Mouse (Mus musculus) liver, adult 2 months (tissue): ENCODE results near the gene Med25. TPM values are rescaled to one million over a fixed set of nuclear protein-coding genes. Genes with fewer than 3 reads are reported as not detected.

ENCODE experiments used
- DNase-seq: peaks from one replicate; pipeline ENCODE4 v3.0.0-alpha.2; 2011; ENCODE audit warnings: low read depth, low spot score; ENCODE audit errors: extremely low read depth
- H3K27ac ChIP-seq: fragments of 200-500 bp; replicated peaks from 2 replicates; pipeline ENCODE4 v1.5.1; 2012; ENCODE audit warnings: low read depth, mild to moderate bottlenecking, control low read depth, inconsistent platforms, low read length; ENCODE audit not compliant: insufficient read depth
- H3K27me3 ChIP-seq: fragments of 200-500 bp; 2 replicates; pipeline ENCODE4 v1.6.1; 2012; ENCODE audit warnings: mild to moderate bottlenecking, moderate library complexity, low read length, inconsistent platforms; ENCODE audit not compliant: control insufficient read depth, insufficient read depth
- H3K36me3 ChIP-seq: fragments of 200-500 bp; 2 replicates; pipeline ENCODE4 v1.6.1; 2012; ENCODE audit warnings: low read length, inconsistent platforms; ENCODE audit not compliant: control insufficient read depth, insufficient read depth
- H3K4me1 ChIP-seq: fragments of 200-500 bp; 2 replicates; pipeline ENCODE4 v1.6.1; 2011; ENCODE audit warnings: low read length; ENCODE audit not compliant: control insufficient read depth, insufficient read depth
- H3K4me3 ChIP-seq: fragments of 200-500 bp; 2 replicates; pipeline ENCODE4 v1.5.1; 2011; ENCODE audit warnings: low read depth, mild to moderate bottlenecking, control low read depth, low read length, moderate library complexity; ENCODE audit not compliant: insufficient read depth
- H3K79me2 ChIP-seq: fragments of 200-500 bp; 2 replicates; pipeline ENCODE4 v1.6.1; 2012; ENCODE audit warnings: inconsistent platforms, mild to moderate bottlenecking, low read length, moderate library complexity; ENCODE audit not compliant: control insufficient read depth, insufficient read depth
- H3K9ac ChIP-seq: fragments of 200-500 bp; 2 replicates; pipeline ENCODE4 v1.6.1; 2012; ENCODE audit warnings: low read depth, mild to moderate bottlenecking, control low read depth, inconsistent platforms, low read length
- CTCF ChIP-seq: fragments of 200-500 bp; IDR thresholded peaks from 2 replicates; pipeline ENCODE4 v1.5.1; 2011; ENCODE audit warnings: low read depth, low read length, control low read depth
- POLR2A ChIP-seq: fragments of 200-500 bp; IDR thresholded peaks from 2 replicates; pipeline ENCODE4 v1.6.1; 2011; ENCODE audit warnings: low read length, control low read depth; ENCODE audit not compliant: insufficient read depth; ENCODE audit errors: extremely low read depth
- WGBS: fragments of 180-500 bp; shearing (Covaris S2); methylation state at CpG from one replicate; pipeline ENCODE4 v1.1.7; 2018; 5-methylcytosine and 5-hydroxymethylcytosine counted together
- polyA plus RNA-seq: library from polyadenylated mRNA; depleted of rRNA; stranded (reverse); fragments of >200 nt; gene quantifications from 2 replicates; pipeline ENCODE4 v1.2.3, GENCODE M21; 2012; rRNA removed
- total RNA-seq: library from RNA; depleted of rRNA; stranded (reverse); fragments of >200 nt; gene quantifications from 2 replicates; pipeline ENCODE4 v1.2.3, GENCODE M21; 2014; rRNA removed

Gene Med25
- 11.6 and 16.6 TPM in 2 replicates for total RNA-seq
- polyA plus RNA-seq: 114 TPM in 2 replicates

DNA sequence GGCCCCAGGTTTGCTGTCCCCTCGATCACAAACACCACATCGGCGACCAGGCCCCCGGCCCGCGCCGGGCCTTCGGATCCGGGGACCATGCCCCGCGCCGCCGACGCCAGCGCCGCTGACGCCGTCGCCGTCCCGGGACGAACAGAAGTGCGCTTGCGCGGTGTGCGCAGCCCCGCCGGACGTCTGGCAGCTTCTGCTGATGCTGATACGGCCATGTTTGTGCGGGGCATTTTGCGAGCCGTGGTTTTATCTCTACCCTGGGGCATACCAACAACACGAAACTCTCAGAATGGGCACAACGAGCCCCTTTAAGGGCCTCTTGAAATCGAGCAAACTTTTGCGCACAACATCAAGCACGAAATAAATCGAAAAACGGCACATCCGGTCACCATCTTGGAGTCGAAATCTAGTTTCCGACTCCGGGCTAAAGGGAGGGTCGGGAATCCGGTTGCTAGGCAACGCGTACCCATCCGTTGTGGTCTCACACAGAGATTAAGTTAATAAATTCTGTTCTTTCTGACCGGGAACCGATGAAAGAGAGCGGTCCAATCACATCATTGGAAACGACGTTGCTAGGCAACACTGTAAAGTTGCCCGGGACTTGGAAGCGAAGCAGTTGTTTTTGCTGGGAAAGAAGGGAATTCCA, at the start of gene Med25:
Gene Med25 (minus strand): TSS at position 437 of the 646 bp plus-strand sequence.
- Histone ChIP-seq H3K79me2 (peaks cover 18% of the 10 kb centered on the region), H3K4me1 (peaks cover 10% of the 10 kb centered on the region), H3K27me3 (no peaks in the 10 kb centered on the region), H3K9ac (peak within 1 kb of the TSS; percentile 80), H3K4me3 (peak within 1 kb of the TSS; percentile 72), H3K36me3 (no peaks in the 10 kb centered on the region; the same call in 1 of the 2 replicates), H3K27ac (peak within 1 kb of the TSS; percentile 97)
- WGBS: under 1% methylated on average over 56 of the region's 56 CpGs
- DNase-seq: peak; percentile 82
- TF ChIP-seq CTCF (no peak), POLR2A (peak; percentile 32; the same call in 1 of the 2 replicates)

DNA sequence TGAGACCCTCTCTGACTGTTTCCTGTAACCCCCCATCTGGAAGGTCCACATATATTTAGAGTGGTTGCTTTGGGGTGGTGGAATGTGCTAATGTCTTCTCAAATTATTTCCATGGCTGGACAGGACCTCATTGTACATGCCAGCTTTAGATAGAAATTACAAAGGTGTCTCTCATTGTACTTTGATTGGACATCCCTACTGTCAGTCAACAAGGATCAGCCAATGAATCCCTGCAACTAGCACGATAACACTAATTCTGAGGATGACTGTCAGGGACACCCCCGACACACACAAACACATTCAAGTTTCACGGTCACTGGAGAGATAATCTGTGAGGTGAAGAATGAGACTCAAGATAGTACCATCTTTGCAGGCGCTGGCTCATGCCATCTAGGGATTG, 46.2 kb upstream of the Med25 start:
- DNase-seq: no peak
- no peaks in the 10 kb centered on the region for H3K36me3 ChIP-seq
- H3K4me1 ChIP-seq: no peaks in the 10 kb centered on the region
- no peaks in the 10 kb centered on the region for H3K27me3 ChIP-seq
- WGBS: 88% methylated on average over 4 of the region's 4 CpGs
- no peak overlapping the region for H3K9ac ChIP-seq
- no peak for TF ChIP-seq POLR2A
- no peak for TF ChIP-seq CTCF
- no peak overlapping the region for H3K4me3 ChIP-seq
- no peaks in the 10 kb centered on the region for H3K79me2 ChIP-seq
- no peak overlapping the region for H3K27ac ChIP-seq

DNA sequence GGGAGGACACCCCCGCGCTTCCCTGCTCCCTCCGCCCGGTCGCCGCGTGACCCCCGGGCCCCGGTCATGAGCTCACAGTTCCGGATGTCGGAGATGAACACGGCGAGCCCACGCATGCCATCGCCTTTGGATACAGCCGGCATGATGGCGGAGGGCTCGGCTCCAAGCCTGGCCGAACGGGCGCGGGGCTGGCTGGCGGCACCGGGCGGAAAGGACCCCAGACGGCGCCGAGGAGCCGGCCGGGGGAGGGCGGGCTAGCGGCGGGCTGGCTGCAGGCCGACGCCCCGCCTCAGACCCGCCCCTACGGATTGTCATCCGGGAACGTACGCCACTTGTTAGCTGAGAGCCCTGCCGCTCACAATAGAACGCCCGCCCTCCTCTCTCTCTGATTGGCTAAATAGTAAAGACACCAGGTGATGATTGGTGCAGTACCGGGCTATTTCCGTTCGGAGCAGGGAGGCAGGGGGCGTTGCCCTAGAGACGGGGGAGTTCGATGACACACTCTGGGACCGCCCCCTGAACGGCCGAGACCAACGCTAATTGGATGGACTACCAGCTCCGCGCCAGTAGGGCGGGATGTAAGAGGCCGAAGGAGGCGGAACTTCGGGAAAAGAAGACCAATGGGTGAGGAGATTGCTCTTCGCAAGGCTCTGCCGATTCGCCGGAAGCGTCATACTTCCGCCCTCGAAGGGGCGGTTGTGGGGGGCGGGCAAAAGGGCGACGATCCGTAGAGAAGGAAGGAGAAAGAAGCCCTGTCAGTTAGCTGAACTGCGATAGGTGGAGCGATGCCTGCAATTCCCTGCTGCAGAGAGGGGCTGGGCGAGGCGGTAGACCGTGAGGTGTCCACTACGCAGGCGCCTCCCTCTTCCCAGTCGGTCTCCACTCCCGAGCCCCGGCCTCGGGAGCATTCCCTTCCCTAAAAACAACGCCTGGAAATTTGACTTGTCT, 37.0 kb upstream of the Med25 start, which contains the start of gene Ap2a1:
Gene Ap2a1 (minus strand): TSS at position 293 of the 948 bp plus-strand sequence.
- Histone ChIP-seq H3K4me1 (peaks cover 7% of the 10 kb centered on the region), H3K79me2 (peaks cover 16% of the 10 kb centered on the region), H3K27ac (peak within 1 kb of the TSS; percentile 83), H3K36me3 (no peaks in the 10 kb centered on the region), H3K9ac (peak within 1 kb of the TSS; percentile 99), H3K27me3 (no peaks in the 10 kb centered on the region), H3K4me3 (peak within 1 kb of the TSS; percentile 99)
- under 1% methylated on average over 84 of the region's 84 CpGs for WGBS
- DNase-seq: peak; percentile 99
- TF ChIP-seq CTCF: no peak
- peak; percentile 83 for TF ChIP-seq POLR2A

DNA sequence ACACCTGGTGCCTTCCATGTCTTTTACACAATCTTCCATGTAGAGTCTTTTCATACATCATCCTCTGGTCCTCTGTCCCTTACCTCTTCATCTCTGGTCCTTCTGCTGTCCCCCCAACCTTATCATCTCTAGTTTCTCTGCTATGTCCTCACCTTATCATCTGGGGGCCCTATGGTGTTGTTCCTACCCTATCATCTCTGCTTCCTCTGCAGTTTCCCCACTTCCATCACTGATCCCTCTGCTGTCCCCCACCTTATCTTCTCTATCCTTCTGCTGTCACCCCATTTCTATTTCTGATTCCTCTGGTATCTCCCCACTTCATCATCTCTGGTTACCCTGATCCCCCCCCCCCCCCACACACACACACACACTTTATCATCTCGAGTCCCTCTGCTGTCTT, 36.1 kb upstream of the Med25 start:
- no peak for TF ChIP-seq CTCF
- TF ChIP-seq POLR2A: no peak
- H3K4me1 ChIP-seq: peaks cover 7% of the 10 kb centered on the region
- DNase-seq: no peak
- H3K36me3 ChIP-seq: peaks cover 2% of the 10 kb centered on the region; the same call in 1 of the 2 replicates
- H3K27ac ChIP-seq: no peak overlapping the region
- peak overlapping the region; percentile 99 for H3K4me3 ChIP-seq
- H3K9ac ChIP-seq: peak overlapping the region; percentile 99
- 0% methylated on average over 1 of the region's 1 CpGs for WGBS
- peaks cover 16% of the 10 kb centered on the region for H3K79me2 ChIP-seq
- H3K27me3 ChIP-seq: no peaks in the 10 kb centered on the region

DNA sequence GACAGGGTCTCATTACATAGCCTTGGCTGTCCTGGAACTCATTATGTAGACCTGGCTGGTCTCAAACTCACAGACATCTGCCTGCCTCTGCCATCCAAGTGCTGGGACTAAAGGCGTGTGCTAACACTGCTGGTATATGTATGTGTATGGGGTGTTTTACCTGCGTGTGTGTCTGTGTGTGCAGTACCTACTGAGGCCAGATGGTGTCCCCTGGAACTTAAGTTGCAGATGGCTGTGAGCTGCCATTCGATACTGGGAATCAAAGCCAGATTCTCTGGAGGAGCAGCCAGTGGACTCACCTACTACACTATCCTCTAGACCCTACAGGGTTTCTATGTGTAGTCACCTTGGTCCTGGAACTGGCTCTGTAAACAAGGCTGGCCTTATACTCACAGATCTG, 33.0 kb upstream of the Med25 start:
- Histone ChIP-seq H3K9ac (no peak overlapping the region), H3K27me3 (no peaks in the 10 kb centered on the region), H3K79me2 (peaks cover 18% of the 10 kb centered on the region), H3K27ac (no peak overlapping the region), H3K4me1 (peaks cover 7% of the 10 kb centered on the region), H3K36me3 (peaks cover 4% of the 10 kb centered on the region; the same call in 1 of the 2 replicates), H3K4me3 (no peak overlapping the region)
- peak; percentile 51 for DNase-seq
- 70% methylated on average over 3 of the region's 3 CpGs for WGBS
- TF ChIP-seq CTCF (peak; percentile 53; the same call in 1 of the 2 replicates), POLR2A (no peak)
